Mouse (Mus musculus) forebrain, embryonic 15.5 days (tissue): Measurements from ENCODE around the gene Atg2b. TPM values are rescaled to one million over a fixed set of nuclear protein-coding genes. Genes with fewer than 3 reads are reported as not detected.
A peak's percentile ranks its signal among the peaks of the same experiment; 100 is the strongest.

Source experiments
- ATAC-seq: fragments of 200-750 bp; cut with Nextera tagmentation; replicated peaks from 2 replicates; pipeline ENCODE4 v1.8.0; 2017; ENCODE audit warnings: mild to moderate bottlenecking, moderate TSS enrichment, moderate library complexity
- H3K27ac ChIP-seq: fragments of 300-500 bp; sonication (generic); replicated peaks from 2 replicates; pipeline ENCODE4 v1.5.1; 2015; ENCODE audit warnings: mild to moderate bottlenecking, inconsistent platforms
- H3K27me3 ChIP-seq: fragments of 300-500 bp; sonication (generic); 2 replicates; pipeline ENCODE4 v1.6.1; 2015; ENCODE audit warnings: inconsistent platforms
- H3K36me3 ChIP-seq: fragments of 300-500 bp; sonication (generic); 2 replicates; pipeline ENCODE4 v1.6.1; 2015; ENCODE audit warnings: mild to moderate bottlenecking, inconsistent platforms
- H3K4me1 ChIP-seq: fragments of 300-500 bp; sonication (generic); 2 replicates; pipeline ENCODE4 v1.6.1; 2015; ENCODE audit warnings: inconsistent platforms
- H3K4me2 ChIP-seq: fragments of 300-500 bp; sonication (generic); replicated peaks from 2 replicates; pipeline ENCODE4 v1.6.1; 2015; ENCODE audit warnings: mild to moderate bottlenecking, inconsistent platforms
- H3K4me3 ChIP-seq: fragments of 300-500 bp; sonication (generic); 2 replicates; pipeline ENCODE4 v1.5.1; 2015; ENCODE audit warnings: mild to moderate bottlenecking, inconsistent platforms
- H3K9ac ChIP-seq: fragments of 300-500 bp; sonication (generic); replicated peaks from 2 replicates; pipeline ENCODE4 v1.6.1; 2015; ENCODE audit warnings: mild to moderate bottlenecking, inconsistent platforms
- H3K9me3 ChIP-seq: fragments of 300-500 bp; sonication (generic); 2 replicates; pipeline ENCODE4 v1.6.1; 2016; ENCODE audit warnings: inconsistent platforms
- WGBS: fragments of 180-500 bp; shearing (Covaris S2); methylation state at CpG from one replicate; pipeline ENCODE4 v1.1.7; 2015; ENCODE audit warnings: mixed read lengths; 5-methylcytosine and 5-hydroxymethylcytosine counted together
- polyA plus RNA-seq: library from polyadenylated mRNA; unstranded; fragments of >200 nt; fragmentation: Nextera tagmentation; extraction: Ambion mirVana; gene quantifications from 2 replicates; pipeline ENCODE4 v1.2.1, GENCODE M21; 2015

The Atg2b gene
- polyA plus RNA-seq, 1 experiment from 2014 or later = 15.5 TPM

DNA sequence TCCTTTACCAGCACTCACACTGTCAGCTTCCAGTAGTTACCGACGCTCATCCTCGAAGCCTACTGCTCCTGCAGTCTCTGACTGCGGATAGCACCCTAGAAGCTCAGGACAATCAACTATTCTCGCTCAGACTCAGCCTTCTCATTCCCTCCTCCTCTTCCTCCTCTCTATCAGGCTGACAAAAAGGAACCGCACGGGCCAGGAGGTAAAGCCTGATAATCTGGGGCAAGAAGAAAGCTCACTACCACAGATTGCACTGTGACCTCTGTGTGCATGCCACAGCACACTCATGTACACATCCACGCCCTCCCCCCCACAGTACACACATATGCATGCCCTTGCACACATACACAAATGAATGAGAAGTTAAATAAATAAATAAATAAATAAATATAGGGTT is 8.7 kb downstream of the Atg2b start:
- WGBS = 93% methylated on average over 8 of the region's 8 CpGs
- no peak overlapping the region for H3K4me3 ChIP-seq
- no peak for ATAC-seq

DNA sequence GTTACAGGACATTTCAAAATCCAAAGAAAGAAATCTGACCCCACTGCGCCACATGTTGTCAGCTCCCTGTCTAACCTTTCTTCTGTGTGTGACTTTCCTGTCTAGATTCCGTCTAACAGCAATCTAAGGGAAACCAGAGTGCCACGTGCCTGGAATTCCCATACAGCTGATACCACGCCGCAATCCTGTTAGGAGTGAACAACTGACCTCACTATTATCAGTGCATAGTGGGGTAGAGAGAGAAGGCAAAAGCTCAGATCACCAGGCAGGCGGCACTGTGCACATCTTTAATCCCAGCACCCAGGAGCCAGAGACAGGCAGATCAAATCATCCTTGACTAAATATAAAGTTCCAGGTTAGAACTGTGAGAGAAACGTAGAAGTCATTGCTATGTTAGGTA is 29.2 kb downstream of the Atg2b start:
- no peak for ATAC-seq
- Histone ChIP-seq H3K27ac (no peak overlapping the region), H3K36me3 (peaks cover 91% of the 10 kb centered on the region), H3K9ac (no peak overlapping the region), H3K27me3 (no peaks in the 10 kb centered on the region), H3K4me1 (no peaks in the 10 kb centered on the region), H3K4me2 (no peak overlapping the region), H3K4me3 (no peak overlapping the region), H3K9me3 (no peaks in the 10 kb centered on the region)
- WGBS = 93% methylated on average over 7 of the region's 7 CpGs

More for the DNA sequence above, 8.7 kb downstream of the Atg2b start:
- no peaks in the 10 kb centered on the region for H3K4me1 ChIP-seq
- H3K27ac ChIP-seq = no peak overlapping the region
- no peak overlapping the region for H3K9ac ChIP-seq
- H3K4me2 ChIP-seq = no peak overlapping the region
- H3K36me3 ChIP-seq = peaks cover 19% of the 10 kb centered on the region
- H3K27me3 ChIP-seq = no peaks in the 10 kb centered on the region
- H3K9me3 ChIP-seq = no peaks in the 10 kb centered on the region

DNA sequence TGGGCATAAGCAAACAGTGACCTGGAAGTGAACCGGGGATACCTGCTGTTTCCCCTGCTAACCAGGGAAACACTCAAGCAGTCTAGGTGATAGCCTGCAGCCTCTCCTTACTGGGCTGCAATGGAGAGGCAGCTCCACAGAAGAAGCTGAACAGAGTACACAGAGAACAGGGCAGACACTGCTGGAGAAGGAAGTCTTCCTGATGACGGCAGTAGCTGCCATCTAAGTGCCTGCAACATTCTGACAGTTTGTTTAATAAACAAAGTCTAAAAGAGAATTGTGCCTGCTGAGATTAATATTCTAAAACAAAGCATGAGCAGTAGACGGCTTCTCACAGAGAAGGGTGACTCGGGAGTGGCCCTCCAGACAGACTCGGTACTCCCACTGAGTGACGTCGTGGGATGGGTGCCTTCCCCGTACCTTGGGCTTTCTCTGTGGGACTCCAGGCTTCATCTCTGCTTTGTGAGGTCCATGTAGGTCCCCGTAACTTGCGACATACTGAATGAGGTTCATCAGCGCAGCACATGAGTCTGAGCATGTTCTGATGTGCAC is 42.2 kb downstream of the Atg2b start:
- no peak overlapping the region for H3K9ac ChIP-seq
- no peak overlapping the region for H3K4me2 ChIP-seq
- peaks cover 96% of the 10 kb centered on the region for H3K36me3 ChIP-seq
- no peak overlapping the region for H3K27ac ChIP-seq
- H3K9me3 ChIP-seq = no peaks in the 10 kb centered on the region
- H3K27me3 ChIP-seq = no peaks in the 10 kb centered on the region
- no peaks in the 10 kb centered on the region for H3K4me1 ChIP-seq
- WGBS = 94% methylated on average over 11 of the region's 11 CpGs
- ATAC-seq = no peak
- H3K4me3 ChIP-seq = no peak overlapping the region

DNA sequence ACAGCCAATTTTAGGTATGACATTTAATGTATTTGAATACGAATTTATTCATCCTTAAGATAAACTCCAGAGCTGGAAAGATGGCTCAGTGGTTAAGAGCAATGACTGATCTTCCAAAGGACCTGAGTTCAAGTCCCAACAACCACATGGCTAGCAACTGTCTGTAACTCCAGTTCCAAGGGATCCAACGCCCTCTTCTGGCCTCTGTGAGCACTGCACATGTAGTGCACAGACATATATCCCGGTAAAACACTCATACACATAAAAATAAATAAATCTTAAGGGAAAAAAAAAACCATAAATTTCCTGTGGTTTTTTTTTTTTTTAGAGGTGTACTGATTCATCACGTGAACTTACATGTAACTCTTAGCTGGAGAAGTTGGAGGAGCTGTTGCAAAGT is 47.5 kb downstream of the Atg2b start:
- no peaks in the 10 kb centered on the region for H3K27me3 ChIP-seq
- H3K36me3 ChIP-seq = peaks cover 90% of the 10 kb centered on the region
- H3K4me2 ChIP-seq = no peak overlapping the region
- no peak overlapping the region for H3K9ac ChIP-seq
- H3K4me1 ChIP-seq = no peaks in the 10 kb centered on the region
- H3K9me3 ChIP-seq = no peaks in the 10 kb centered on the region
- no peak overlapping the region for H3K4me3 ChIP-seq
- no peak overlapping the region for H3K27ac ChIP-seq
- ATAC-seq = no peak
- WGBS = 81% methylated on average over 4 of the region's 4 CpGs

DNA sequence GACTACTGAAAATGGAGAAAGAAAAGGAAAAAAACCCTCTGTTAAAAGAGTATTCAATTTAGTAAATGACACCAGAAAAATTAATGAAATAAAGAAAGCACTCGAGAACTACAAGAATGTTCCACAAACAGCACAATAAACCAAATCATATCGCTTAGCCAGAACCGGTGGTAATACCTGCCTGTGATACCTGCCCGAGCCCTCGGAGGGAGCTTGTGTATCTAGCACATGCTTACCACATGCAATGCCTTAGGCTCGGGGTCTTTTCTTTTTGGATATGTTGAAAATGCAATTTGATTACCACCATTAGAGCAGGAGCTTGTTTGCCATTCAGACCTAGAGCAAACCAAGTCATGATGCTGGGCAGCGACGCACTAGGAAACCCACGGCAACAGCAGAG is 48.5 kb downstream of the Atg2b start:
- no peak overlapping the region for H3K4me3 ChIP-seq
- no peaks in the 10 kb centered on the region for H3K27me3 ChIP-seq
- H3K36me3 ChIP-seq = peaks cover 80% of the 10 kb centered on the region
- H3K9ac ChIP-seq = no peak overlapping the region
- 92% methylated on average over 9 of the region's 9 CpGs for WGBS
- H3K27ac ChIP-seq = no peak overlapping the region
- no peaks in the 10 kb centered on the region for H3K4me1 ChIP-seq
- ATAC-seq = no peak
- no peak overlapping the region for H3K4me2 ChIP-seq
- no peaks in the 10 kb centered on the region for H3K9me3 ChIP-seq

DNA sequence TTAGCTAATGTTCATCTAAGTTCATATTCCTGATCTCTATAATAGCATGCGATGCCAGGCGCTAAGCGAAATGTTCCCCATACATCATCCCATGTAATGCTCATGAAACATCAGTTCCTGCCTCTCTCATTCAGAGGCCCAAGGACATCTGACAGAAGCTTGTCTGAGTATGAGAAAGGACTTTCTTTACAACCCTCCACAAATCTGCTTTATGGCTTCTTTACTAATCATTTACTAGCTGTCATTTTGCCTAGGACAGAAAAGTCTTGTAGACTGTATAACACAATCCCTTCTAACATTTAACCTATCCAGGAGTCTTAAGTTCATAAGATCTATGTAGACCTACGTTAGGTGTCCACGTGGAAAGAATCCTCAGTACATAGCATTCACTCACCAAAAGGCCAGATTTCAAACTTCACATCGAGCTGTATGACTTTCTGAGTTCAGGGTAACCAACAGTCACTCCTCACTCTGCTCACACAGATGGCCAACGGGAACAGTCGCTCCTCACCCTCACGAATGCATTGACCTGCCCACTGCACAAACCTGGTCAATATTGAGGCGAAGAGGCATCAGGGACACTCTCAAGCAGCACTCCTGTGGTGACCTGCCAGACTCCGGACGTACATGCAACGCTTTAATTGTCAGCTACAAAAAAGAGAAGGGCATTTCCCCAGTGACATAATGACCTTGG is 50.5 kb downstream of the Atg2b start:
- 95% methylated on average over 13 of the region's 13 CpGs for WGBS
- no peaks in the 10 kb centered on the region for H3K4me1 ChIP-seq
- no peak overlapping the region for H3K27ac ChIP-seq
- peaks cover 59% of the 10 kb centered on the region for H3K36me3 ChIP-seq
- H3K4me3 ChIP-seq = no peak overlapping the region
- H3K27me3 ChIP-seq = no peaks in the 10 kb centered on the region
- H3K4me2 ChIP-seq = no peak overlapping the region
- H3K9ac ChIP-seq = no peak overlapping the region
- no peaks in the 10 kb centered on the region for H3K9me3 ChIP-seq
- ATAC-seq = no peak

DNA sequence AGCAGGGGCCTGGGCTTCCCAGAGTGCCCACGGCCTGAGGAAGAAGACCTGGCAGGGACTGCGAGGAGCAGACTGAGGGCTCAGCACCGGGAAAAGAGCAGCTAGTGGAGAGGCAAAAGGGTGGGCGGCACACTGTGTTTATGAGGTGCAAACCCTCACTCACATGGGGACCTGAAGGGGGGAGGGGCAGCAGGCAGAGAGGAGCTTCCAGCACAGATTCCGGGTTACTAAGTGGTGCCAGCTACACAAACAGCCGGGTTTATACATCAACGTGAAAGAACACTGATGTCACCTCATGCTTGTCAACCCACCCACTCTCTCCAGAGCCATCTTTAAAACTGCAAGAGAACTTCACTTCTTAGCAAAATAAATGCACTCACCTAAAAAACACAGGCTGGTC is 59.2 kb downstream of the Atg2b start:
- no peak overlapping the region for H3K27ac ChIP-seq
- H3K9ac ChIP-seq = no peak overlapping the region
- no peaks in the 10 kb centered on the region for H3K4me1 ChIP-seq
- H3K27me3 ChIP-seq = no peaks in the 10 kb centered on the region
- H3K4me2 ChIP-seq = no peak overlapping the region
- no peaks in the 10 kb centered on the region for H3K9me3 ChIP-seq
- WGBS = 81% methylated on average over 7 of the region's 7 CpGs
- peaks cover 47% of the 10 kb centered on the region for H3K36me3 ChIP-seq
- no peak overlapping the region for H3K4me3 ChIP-seq
- ATAC-seq = no peak

DNA sequence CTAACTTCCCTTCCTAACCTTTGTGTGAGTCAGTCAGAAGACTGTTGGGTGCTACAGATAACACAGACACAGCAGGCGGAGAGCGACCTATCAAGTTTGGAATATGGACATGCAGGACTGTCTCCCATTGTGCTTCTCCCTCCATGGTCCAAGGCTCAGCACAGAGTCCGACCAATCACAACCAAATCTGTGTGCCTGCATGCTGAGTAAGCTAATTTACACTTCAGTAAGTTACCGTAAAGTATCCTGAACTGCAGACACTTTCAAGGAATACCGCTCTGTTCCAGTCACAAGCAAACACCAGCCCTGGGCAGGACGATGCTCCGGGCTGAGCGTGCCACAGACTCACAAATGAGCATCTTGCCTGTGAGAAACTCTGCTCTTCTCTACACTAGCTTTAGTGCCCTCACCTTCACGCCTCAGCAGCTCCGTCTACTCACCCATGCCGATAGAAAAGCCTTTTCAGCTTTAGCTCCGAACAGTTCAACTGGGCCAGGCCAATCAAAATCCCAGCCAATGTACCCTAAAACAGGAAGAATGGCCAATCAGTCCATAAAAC is 62.0 kb downstream of the Atg2b start:
- Histone ChIP-seq H3K4me1 (no peaks in the 10 kb centered on the region), H3K4me3 (no peak overlapping the region), H3K27ac (no peak overlapping the region), H3K4me2 (no peak overlapping the region), H3K36me3 (peaks cover 60% of the 10 kb centered on the region), H3K9me3 (no peaks in the 10 kb centered on the region), H3K27me3 (no peaks in the 10 kb centered on the region), H3K9ac (no peak overlapping the region)
- ATAC-seq = no peak
- WGBS = 61% methylated on average over 12 of the region's 12 CpGs

DNA sequence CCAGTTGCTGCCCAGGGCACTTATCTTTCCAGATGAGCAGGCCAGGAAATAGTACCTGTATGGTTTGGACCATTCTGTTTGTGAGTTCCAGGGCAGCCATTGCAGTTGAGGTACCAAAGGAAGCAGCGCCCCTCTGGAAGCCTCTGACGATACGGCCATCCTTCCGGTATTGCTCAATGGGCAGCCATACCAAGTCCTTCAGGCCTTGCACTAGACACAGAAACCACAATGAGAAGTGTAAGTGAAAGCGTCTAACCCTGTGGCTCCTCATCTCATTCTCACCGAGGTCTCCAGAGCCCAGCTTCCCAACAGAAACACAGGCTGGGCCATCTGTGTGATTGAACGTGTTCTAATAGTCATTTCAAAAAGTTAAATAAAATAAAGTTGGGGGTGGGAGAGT is 63.0 kb downstream of the Atg2b start:
- Histone ChIP-seq H3K9me3 (no peaks in the 10 kb centered on the region), H3K36me3 (peaks cover 67% of the 10 kb centered on the region), H3K27me3 (no peaks in the 10 kb centered on the region), H3K9ac (no peak overlapping the region), H3K4me2 (no peak overlapping the region), H3K4me1 (no peaks in the 10 kb centered on the region), H3K27ac (no peak overlapping the region), H3K4me3 (no peak overlapping the region)
- 95% methylated on average over 7 of the region's 7 CpGs for WGBS
- ATAC-seq = no peak

DNA sequence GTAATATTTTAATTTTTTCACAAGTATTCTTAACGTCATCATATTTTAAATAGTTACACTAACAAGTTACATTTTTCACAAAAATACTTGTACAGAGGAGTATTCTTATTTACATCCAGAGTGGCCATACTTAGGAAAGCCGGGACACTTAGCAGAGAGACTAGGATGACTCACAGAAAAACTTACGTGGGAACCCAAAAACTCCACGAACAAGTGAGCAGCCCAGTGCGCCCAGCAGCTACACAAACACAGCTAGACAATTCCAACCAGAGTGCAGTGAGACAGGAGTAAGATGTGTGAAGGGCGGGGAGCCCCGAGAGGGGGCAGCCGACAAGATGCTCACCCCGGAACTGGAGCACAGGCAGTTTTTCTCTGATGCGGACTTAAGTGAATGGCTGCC is 71.5 kb downstream of the Atg2b start:
- no peak for ATAC-seq
- 91% methylated on average over 10 of the region's 10 CpGs for WGBS
- H3K27me3 ChIP-seq = no peaks in the 10 kb centered on the region
- H3K36me3 ChIP-seq = peaks cover 33% of the 10 kb centered on the region
- H3K4me1 ChIP-seq = no peaks in the 10 kb centered on the region; the same call in 1 of the 2 replicates
- H3K27ac ChIP-seq = no peak overlapping the region
- H3K4me3 ChIP-seq = no peak overlapping the region
- no peak overlapping the region for H3K9ac ChIP-seq
- no peak overlapping the region for H3K4me2 ChIP-seq
- no peaks in the 10 kb centered on the region for H3K9me3 ChIP-seq

DNA sequence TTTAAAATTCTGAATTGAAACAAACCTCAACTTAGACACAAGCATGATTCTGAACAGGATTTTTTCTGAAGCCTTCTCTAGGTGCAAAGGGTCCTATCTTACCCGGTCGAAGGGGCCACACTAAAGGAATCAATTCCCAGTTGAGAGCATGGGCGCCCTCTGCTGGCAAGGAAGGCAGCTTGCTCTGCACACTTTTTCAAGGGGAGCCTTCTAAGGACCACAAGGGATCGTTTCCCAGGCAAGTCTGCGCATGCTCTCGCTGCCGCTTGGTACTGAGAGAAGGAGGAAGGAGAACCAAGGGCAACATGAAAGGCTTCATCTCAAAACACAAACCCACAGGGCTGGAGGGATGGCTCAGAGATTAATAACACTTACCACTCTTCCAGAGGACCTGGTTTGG is 73.3 kb downstream of the Atg2b start:
- Histone ChIP-seq H3K36me3 (peaks cover 16% of the 10 kb centered on the region), H3K27ac (no peak overlapping the region), H3K4me3 (no peak overlapping the region), H3K4me2 (no peak overlapping the region), H3K27me3 (no peaks in the 10 kb centered on the region), H3K9me3 (no peaks in the 10 kb centered on the region), H3K4me1 (no peaks in the 10 kb centered on the region; the same call in 1 of the 2 replicates), H3K9ac (no peak overlapping the region)
- ATAC-seq = peak; percentile 72
- WGBS = 11% methylated on average over 7 of the region's 7 CpGs

DNA sequence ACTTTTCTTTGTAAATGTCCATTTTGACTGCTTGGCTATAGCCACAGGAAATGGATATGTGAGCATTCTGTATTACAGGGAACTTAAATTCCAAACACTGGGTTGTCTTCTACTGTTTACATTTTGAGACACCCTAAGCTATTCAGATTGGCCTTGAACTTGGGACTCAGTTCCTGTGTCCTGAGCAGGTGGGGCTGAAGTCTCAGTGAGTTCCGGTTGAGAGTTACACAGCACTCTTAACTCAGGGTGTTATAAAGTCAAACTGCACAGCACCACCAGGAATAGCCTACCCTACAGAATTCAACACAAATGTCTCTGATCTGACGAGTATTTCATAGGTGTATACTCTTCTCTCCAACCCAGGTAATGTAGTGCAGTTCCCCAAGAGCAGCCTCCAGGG is 74.0 kb downstream of the Atg2b start:
- H3K4me1 ChIP-seq = no peaks in the 10 kb centered on the region; the same call in 1 of the 2 replicates
- H3K9me3 ChIP-seq = no peaks in the 10 kb centered on the region
- H3K36me3 ChIP-seq = peaks cover 10% of the 10 kb centered on the region
- 92% methylated on average over 2 of the region's 2 CpGs for WGBS
- no peak for ATAC-seq
- H3K27ac ChIP-seq = no peak overlapping the region
- H3K4me3 ChIP-seq = no peak overlapping the region
- no peaks in the 10 kb centered on the region for H3K27me3 ChIP-seq
- H3K4me2 ChIP-seq = no peak overlapping the region
- H3K9ac ChIP-seq = no peak overlapping the region

DNA sequence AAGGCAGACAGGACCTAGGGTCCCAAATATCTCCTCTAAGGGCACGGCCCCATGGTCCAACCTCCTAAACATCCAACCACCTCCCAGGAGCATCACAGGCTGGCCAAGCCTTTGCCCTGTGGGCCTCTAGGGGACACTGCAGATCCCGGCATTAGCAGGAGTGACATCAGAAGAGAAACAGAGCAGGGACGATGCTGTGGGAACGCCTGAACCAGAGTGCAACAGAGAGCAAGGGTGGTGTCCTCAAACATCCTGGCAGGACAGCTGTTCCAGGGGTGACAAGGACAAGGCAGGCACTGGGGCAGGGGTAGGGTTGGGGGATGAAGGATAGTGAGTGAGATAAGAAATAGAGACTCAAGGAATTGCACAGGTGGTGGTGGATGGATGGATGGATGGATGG is 78.1 kb downstream of the Atg2b start:
- Histone ChIP-seq H3K4me3 (no peak overlapping the region), H3K9ac (no peak overlapping the region), H3K36me3 (no peaks in the 10 kb centered on the region), H3K9me3 (no peaks in the 10 kb centered on the region), H3K4me1 (no peaks in the 10 kb centered on the region; the same call in 1 of the 2 replicates), H3K4me2 (no peak overlapping the region), H3K27me3 (no peaks in the 10 kb centered on the region), H3K27ac (no peak overlapping the region)
- no peak for ATAC-seq
- 85% methylated on average over 4 of the region's 4 CpGs for WGBS
